Mouse (Mus musculus): ENCODE measurements around the gene Dmd.

The Dmd gene

DNA sequence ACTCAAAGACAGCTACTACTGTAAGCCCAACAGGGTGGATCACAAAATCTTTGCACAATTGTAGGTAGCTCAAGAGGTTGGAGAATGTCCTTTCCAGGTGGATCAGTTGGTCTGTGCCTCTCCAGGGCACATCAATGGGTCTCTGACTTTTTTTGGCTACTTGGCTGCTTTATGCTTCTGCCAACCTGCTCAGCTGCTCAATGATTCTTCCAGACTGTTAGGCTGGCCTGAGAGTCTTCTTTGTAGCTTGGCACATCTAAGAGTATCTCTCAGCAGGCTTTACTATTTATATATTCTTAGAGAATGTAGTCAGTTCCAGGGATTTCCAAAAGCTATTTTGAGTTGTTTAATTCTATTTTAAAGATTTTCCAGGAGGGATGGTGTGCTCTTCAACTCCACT lies 1416.3 kb downstream of the Dmd start:
- no peak for DNase-seq (ENCODE audit: low spot score in 2 of 2)

DNA sequence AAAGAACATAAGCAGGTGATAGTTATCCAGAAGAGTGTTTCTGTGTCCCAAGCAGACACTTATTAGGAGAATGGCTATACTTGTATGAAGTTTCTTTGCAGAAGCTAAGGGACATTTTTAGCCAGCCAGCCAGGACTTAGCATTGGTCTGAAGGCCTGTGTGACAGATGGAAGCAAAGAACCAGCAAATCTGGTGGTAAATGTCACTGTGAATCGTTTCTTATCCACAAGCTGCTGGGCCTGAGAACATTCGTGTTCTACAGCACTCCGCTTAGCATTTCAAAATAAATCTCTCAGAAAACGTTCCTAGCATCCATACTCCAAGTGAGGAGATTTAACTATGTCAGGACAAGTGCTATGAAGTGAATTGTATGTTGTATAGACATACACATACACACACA lies 1486.9 kb downstream of the Dmd start:
- DNase-seq (ENCODE audit: low spot score in 2 of 2), result no peak

- DNase-seq (ENCODE audit: low spot score in 2 of 2), result no peak
Observed at GRCm38 (mm10) chrX:84436556-84436955, 1487.9 kb downstream of the Dmd start.

DNA sequence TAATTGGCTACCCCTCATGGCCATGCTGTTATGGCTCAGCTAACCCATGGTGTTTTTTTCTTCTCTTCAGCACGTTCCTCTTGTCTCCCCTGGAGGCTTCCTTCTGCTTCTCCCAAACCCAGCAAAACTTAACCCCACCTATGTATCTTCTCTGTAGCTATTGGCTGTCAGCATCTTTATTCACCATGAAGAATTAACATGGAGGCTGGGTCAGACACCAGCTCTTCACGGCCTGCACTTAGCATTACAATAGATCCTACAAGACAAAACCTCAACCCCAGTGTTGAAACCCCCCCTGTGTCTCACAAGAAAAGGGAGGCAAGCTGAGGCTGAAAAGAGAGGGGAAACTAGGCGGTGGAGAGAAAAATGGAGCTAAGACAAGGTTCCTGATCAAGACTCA lies 1494.3 kb downstream of the Dmd start:
- no peak for DNase-seq (ENCODE audit: low spot score in 2 of 2)

DNA sequence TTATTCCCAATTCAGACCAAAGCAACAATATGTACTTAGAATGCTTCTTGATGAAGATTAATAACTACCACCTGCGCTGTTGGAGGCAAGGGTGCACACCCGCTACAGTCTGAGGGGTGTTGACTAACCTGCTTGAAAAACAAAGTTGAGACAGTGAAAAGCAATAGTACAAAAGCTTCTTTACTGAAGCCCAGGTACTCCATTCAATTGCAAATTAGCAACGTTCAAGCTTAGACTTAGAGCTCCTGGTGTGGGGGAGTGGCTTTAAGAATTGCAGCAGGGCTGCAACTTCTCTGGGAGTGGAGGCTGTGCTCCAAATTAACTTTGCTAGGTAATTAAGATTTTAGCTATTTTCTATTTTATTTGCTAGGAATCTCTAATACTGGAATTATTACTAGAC lies 1495.3 kb downstream of the Dmd start:
- no peak for DNase-seq (ENCODE audit: low spot score in 2 of 2)

DNA sequence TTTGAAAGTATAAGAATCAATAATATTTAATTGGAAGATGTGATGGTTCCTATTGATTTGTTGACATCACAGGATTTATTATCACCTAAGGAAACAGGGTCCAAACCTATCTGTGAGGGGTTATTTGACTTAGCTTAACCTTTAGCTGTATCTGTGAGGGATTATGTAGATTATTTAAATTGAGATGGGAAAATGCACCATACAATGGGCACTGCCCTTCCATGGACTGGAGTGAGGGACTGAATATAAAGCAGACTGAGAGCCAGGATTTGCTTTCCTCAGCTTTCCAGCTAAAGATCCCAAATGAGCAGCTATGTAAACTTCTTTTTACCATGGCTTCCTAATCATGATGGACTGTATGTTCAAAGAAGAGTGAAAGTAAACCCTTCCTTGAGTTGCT lies 1496.0 kb downstream of the Dmd start:
- DNase-seq (ENCODE audit: low spot score in 2 of 2), result no peak

DNA sequence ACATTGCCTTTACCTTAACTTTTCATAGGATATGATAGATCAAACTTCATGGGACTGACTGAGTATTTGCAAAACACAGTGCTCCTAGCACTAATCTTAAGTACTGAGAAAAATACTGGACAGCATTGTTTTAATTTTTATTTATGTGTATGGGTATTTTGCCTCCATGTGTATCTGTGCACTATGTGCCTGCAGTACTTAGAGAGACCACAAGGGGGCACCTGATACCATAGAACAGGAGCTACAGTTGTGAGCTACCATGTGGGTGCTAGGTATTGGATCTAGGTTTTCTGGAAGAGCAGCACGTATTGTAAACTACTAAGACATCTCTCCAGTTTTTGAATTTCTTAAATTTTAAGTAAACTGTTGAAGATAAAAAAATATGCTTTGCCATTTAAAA lies 1505.8 kb downstream of the Dmd start:
- DNase-seq (ENCODE audit: low spot score in 2 of 2), result no peak

- DNase-seq (ENCODE audit: low spot score in 2 of 2), result no peak
Observed at GRCm38 (mm10) chrX:84514650-84515366, 1566.1 kb downstream of the Dmd start.

GRCm38 (mm10) chrX:84551995-84552394 lies 1603.3 kb downstream of the Dmd start:
- DNase-seq (ENCODE audit: low spot score in 2 of 2), result no peak

DNA sequence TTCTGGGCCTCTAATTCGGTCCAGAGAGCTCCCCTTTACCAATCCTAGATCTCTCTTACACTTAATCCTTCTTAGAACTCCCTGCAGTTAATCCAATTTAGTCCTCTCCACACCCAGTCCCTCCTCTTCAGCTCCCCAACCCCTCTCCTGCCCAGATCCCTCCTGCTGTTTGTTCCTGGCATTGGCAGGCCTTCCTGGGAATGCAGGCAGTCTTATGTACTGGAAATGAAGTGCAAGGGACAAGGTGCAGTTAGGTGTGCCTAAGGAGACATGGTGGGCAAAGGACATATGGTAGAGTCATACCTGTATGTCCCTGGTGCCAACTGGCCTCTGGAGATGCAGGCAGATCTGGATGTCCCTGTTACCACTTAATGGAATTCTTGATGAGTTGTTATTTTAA lies 1604.8 kb downstream of the Dmd start:
- DNase-seq (ENCODE audit: low spot score in 2 of 2), result no peak

DNA sequence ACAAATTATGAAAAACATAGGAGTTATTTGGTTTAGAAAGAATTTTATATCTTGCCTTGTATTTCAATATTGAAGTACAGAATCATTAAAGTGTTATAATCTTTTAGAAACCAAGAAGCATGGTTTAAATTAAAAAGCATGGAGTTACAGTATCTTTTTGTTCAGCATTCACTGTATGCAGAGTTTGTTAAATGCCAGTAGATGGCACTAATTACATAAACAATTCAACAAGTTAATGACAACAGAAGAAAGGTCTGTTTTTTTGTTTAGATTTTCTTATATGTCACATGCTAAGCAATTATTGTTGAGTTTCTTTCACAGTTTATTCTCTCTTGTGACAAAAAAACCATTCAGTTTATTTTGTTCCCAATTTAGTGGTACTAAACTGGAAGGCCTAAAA lies 1649.8 kb downstream of the Dmd start:
- no peak for DNase-seq (ENCODE audit: low spot score in 2 of 2)

GRCm38 (mm10) chrX:84640446-84640845 lies 1691.8 kb downstream of the Dmd start:
- no peak for DNase-seq (ENCODE audit: low spot score in 2 of 2)

DNA sequence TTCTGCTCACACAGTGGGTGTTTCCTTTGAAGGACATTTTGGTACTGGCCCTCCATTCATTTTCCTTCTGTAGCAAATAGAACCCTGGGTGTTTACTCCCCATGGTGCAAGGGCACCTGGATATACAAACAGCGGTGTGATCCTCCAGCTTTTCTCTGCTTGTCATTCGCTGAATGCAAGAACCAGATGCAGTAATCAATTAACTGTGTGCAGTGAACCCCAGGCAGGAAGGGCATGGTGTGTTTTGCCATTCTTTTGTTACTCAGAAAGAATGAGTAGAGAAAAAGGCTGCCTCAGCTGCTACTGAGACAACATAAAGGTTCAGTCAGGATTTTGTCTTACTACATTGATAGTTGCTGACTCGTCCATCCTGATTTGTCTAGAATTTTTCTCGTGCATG lies 1799.0 kb downstream of the Dmd start:
- no peak for DNase-seq (ENCODE audit: low spot score in 2 of 2)

DNA sequence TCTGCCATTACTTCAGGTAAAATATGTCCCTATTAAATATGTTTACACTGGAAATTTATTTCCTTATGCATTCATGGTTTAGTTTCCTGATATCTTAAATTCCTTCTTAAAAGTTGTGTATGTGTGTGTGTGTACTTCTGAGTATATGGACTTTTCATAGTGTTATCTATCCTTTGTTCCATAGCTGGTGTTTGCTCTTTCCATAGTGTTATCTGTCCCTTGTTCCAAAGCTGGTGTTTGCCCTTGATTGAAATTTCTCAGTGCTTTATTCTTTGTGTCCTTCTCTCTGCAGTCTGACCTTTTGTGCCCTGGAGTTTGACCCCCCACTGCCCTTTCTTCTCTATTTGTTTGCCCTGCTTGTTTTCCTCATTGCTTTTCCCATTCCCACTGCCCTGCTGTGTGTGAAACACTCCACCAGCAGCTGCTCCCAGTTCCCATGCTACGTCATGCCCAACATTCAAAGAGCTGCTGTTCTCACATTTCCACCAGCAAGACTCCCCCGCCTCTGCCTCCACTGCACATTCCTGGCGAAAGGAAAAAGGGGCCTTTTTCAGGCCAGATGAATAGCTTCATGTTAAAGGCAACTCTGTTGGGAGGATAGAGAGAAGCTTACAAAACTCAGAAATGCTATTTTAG lies 1911.5 kb downstream of the Dmd start:
- peak; percentile 18 to 39 for DNase-seq (ENCODE audit: low spot score in 2 of 2)

- no peak for DNase-seq (ENCODE audit: low spot score in 2 of 2)
Observed at GRCm38 (mm10) chrX:84873090-84873489, 1924.4 kb downstream of the Dmd start.

- no peak for DNase-seq (ENCODE audit: low spot score in 2 of 2)
Observed at GRCm38 (mm10) chrX:84878125-84878524, 1929.5 kb downstream of the Dmd start.

DNA sequence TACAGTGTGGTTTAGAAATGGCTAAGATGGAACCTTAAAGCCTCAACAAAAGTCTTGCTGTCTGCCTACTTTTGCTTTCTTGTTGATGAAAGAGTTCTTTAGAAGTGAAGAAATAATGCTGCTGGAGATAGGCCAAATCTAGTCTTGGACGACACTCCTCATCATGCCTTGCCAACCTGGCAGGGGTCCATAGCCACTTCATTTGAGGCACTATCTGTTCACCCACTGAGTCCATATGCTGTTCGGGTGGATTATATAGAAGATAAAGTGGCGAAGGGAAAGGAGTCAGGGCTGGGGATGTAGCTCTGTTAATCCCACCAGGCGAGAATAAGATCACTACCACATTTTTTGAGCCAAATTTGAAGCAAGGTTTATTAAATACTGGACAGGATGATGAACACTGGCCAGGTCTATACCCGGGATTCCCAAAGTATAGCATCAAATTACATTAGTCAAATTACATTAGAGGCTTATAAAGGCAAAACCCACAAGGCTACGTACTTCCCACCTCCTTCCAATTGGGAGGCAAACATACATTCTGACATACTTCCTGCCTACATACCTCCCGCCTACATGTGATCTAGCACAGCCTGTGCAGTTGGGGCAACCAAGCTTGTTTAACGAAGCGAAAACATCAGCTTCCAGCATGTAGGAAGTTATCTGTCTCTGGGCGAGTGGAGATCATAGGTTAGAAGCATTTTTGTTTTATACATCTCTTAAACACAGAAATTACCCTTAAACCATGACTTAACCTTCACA lies 1984.2 kb downstream of the Dmd start:
- DNase-seq (ENCODE audit: low spot score in 2 of 2), result peak; percentile 0 to 22

GRCm38 (mm10) chrX:84960557-84960956 lies 2011.9 kb downstream of the Dmd start:
- no peak for DNase-seq (ENCODE audit: low spot score in 2 of 2)

DNA sequence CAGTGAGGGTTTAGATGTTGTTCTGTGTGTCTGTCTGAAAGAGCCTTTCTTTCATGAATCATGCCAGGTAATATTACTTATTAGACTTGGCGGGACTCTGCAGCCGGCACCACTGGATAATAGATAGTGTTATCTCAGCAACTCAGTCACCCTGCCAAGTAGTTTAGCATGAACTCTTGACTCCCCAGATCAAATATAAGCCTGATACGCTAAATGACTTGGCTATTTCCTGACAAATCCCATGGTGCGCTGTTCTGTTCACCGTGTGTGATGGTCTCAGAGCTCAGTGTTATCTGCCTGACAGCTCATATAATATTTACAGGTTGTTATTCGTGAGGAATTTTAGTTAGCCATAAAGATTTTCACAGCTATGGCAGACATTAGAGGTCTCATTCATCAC lies 2012.3 kb downstream of the Dmd start:
- no peak for DNase-seq (ENCODE audit: low spot score in 2 of 2)

DNA sequence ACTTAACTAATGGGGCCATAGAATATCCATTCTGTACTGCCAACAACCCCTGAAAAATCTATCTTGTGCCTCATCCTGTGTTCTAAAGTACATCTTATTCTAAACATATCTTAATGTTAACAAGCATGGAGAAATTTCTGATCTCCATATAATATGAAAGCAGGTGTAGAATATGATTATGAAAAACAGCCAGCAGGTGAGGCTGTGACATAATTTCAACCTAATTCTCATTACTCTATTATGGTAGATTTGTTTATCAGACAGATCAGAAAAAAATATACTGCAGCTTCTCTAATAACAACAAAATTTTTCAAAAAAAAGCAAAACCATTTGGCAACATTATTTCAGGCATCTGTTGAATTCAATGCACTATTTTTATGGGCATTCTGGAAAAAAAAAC lies 2059.6 kb downstream of the Dmd start:
- DNase-seq (ENCODE audit: low spot score in 2 of 2), result no peak

DNA sequence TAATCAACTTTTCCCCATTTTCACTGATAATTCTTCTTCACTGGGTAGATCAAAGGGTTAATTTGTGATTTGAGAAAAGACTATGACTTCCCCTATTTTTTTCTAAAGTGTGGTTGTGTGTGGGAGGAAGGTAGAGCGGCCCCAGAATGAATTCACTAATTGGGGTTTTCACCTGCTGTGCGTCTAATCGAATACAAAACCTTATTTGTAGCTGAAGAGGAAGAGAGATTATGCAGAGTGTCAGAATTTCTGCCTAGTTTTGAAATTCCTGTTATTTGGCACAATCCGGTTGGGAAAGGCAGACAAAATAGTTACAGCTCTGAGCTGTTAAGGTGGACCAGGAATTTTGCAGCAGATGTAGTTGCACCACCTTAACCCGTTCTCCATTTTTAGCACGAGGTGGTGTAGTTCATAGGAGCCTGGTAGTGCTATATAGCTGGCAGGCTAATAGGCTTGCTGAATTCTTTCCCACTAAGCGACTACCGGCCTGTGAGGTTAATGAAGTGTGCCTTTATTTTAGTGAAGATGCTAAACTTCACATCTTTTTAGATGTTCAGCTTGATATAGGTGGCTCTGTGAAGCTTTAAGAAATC lies 2092.9 kb downstream of the Dmd start:
- DNase-seq (ENCODE audit: low spot score in 2 of 2), result no peak

DNA sequence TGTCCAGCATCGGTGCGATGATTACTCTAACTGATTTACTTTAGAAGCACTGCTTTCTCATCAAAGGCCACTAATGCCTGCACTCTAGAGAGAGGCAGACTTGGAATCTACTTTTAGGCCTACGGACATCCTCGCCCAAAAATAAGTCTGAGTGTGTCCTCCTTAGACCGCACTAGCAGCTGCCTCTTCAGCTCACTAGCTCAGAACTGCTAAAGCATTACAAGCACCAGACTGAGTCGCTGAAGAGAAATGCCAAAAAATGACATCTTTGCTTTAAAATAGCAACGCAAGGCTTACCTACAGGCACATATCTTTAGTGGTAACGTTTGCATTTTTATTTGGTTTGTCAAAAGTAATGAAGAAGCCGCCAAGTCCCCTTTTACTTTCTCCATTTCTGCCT lies 2098.0 kb downstream of the Dmd start:
- DNase-seq (ENCODE audit: low spot score in 2 of 2), result peak in 1 of 2 experiments; percentile 7

Data from left cerebral cortex, adult 9 months (tissue).